Mouse (Mus musculus) limb, embryonic 14.5 days (tissue): ENCODE data around the gene Cracr2b. TPM values are rescaled to one million over a fixed set of nuclear protein-coding genes. Genes with fewer than 3 reads are reported as not detected.

ENCODE experiments used
- ATAC-seq: fragments of 200-750 bp; cut with Nextera tagmentation; 2 replicates; pipeline ENCODE4 v1.8.0; 2017; ENCODE audit warnings: low read depth, moderate number of reproducible peaks, moderate TSS enrichment; ENCODE audit not compliant: low FRiP score
- DNase-seq: peaks from one replicate; pipeline ENCODE4 v3.0.0-alpha.2; 2015; ENCODE audit warnings: low spot score
- H3K27ac ChIP-seq: fragments of 300-500 bp; sonication (generic); replicated peaks from 2 replicates; pipeline ENCODE4 v1.5.1; 2014; ENCODE audit warnings: low read depth, mild to moderate bottlenecking, low read length, moderate library complexity, mixed read lengths
- H3K27me3 ChIP-seq: fragments of 300-500 bp; sonication (generic); 2 replicates; pipeline ENCODE4 v1.6.1; 2014; ENCODE audit warnings: low read length, mixed read lengths; ENCODE audit not compliant: control insufficient read depth, insufficient read depth
- H3K36me3 ChIP-seq: fragments of 300-500 bp; sonication (generic); 2 replicates; pipeline ENCODE4 v1.6.1; 2014; ENCODE audit warnings: mild to moderate bottlenecking, low read length, moderate library complexity, mixed read lengths; ENCODE audit not compliant: control insufficient read depth, insufficient read depth
- H3K4me1 ChIP-seq: fragments of 300-500 bp; sonication (generic); 2 replicates; pipeline ENCODE4 v1.6.1; 2014; ENCODE audit warnings: antibody characterized with exemption, low read length, mixed read lengths; ENCODE audit not compliant: control insufficient read depth, insufficient read depth
- H3K4me2 ChIP-seq: fragments of 300-500 bp; sonication (generic); replicated peaks from 2 replicates; pipeline ENCODE4 v1.6.1; 2014; ENCODE audit warnings: low read depth, mild to moderate bottlenecking, low read length, moderate library complexity; ENCODE audit not compliant: severe bottlenecking
- H3K4me3 ChIP-seq: fragments of 300-500 bp; sonication (generic); replicated peaks from 2 replicates; pipeline ENCODE4 v1.5.1; 2014; ENCODE audit warnings: low read length
- H3K9ac ChIP-seq: fragments of 300-500 bp; sonication (generic); 2 replicates; pipeline ENCODE4 v1.6.1; 2014; ENCODE audit warnings: mild to moderate bottlenecking, low read depth, low read length, moderate library complexity; ENCODE audit not compliant: severe bottlenecking
- H3K9me3 ChIP-seq: fragments of 300-500 bp; sonication (generic); 2 replicates; pipeline ENCODE4 v1.6.1; 2016; ENCODE audit warnings: low read length; ENCODE audit not compliant: control insufficient read depth
- POLR2A ChIP-seq: fragments of 200-500 bp; IDR thresholded peaks from 2 replicates; pipeline ENCODE4 v1.8.0; 2012; ENCODE audit warnings: inconsistent platforms, mild to moderate bottlenecking, moderate library complexity, borderline replicate concordance; ENCODE audit not compliant: insufficient read depth, insufficient read length; ENCODE audit errors: extremely low read depth
- WGBS: fragments of 180-500 bp; shearing (Covaris S2); extraction: QIAGEN DNeasy Blood & Tissue Kit; methylation state at CpG from one replicate; pipeline ENCODE4 v1.1.7; 2014; 5-methylcytosine and 5-hydroxymethylcytosine counted together
- polyA plus RNA-seq, 2 experiments: library from polyadenylated mRNA; depleted of rRNA in 1 of 2; stranded (reverse) in 1 of 2; unstranded in 1 of 2; fragments of >200 nt; fragmentation: Nextera tagmentation in 1 of 2; extraction: Ambion mirVana in 1 of 2; gene quantifications; 2 replicates each; pipeline versions ENCODE4 v1.2.1 to v1.2.3; 2012 to 2014

The Cracr2b gene
- polyA plus RNA-seq, 2 experiments, result 8.3 to 12.1 TPM

DNA sequence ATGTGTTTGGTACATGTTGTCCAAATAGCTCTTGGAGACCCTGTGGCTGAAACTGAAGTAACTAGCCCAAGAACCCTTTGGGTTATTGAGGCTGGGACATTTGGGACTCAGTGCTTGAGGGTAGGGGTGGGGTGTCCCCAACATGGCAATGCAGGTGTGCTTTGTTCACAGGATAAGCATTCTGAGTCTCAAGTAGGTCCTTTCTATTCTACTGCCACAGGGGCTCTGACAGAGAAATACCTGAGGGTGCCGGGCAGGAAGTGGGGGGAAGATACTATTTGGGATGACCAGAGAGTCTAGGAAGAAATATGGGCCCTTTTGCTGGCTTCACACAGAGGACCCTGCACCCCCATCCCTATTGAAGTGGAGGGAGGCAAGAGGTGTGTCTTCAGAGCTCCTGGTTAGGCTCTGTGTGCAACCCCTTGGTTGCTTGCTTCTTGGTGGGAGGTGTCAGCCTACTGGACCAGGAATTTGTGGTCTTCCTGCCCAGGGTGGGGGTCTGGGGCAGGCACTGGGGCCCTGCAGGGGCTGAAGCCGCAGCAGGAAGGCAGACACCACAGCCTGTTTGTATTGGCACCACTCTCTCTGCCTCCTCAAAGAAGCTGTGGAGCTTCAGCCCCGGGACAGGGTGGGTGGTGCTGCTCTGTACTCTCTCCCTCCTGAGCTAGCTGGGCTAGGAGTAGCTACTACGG lies 16.8 kb downstream of the Cracr2b start:
- peak overlapping the region; percentile 92 for H3K27ac ChIP-seq
- H3K4me1 ChIP-seq, result peaks cover 56% of the 10 kb centered on the region
- no peaks in the 10 kb centered on the region for H3K9me3 ChIP-seq
- no peak overlapping the region for H3K9ac ChIP-seq
- H3K4me3 ChIP-seq, result peak overlapping the region; percentile 59; the same call in 1 of the 2 replicates
- peaks cover 2% of the 10 kb centered on the region for H3K36me3 ChIP-seq
- 0 out of 2 replicates have a peak, but pooled peaks cover 4% of the 10 kb centered on the region for H3K27me3 ChIP-seq
- peak overlapping the region; percentile 91 for H3K4me2 ChIP-seq
- ATAC-seq (no peak), DNase-seq (peak; percentile 38)
- no peak for TF ChIP-seq POLR2A
- 62% methylated on average over 4 of the region's 4 CpGs for WGBS

DNA sequence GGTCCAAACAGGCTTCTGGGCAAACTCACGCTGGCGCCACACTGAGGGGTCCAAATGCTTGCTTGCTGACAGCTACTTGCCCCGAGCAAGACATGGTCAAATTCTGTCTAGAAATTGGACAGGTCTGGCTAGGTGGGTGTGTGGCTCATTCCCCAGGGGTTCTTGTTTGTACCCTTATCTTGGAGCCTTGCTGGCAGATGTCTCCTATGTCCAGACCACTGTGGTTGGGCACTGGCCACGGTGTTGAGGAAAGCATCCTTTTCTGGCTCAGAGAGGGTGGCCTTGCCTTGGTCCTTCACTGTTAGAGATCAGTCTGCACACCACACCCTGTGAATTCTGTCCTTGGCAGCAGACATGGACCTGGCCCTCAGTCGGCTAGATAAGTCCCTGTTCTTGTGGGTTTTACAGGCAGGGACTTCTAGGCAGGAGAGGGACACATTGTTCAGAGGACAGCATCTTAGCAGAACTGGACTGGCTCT lies 17.4 kb downstream of the Cracr2b start:
- Histone ChIP-seq H3K9me3 (no peaks in the 10 kb centered on the region), H3K27ac (peak overlapping the region; percentile 92), H3K4me3 (peak overlapping the region; percentile 6; the same call in 1 of the 2 replicates), H3K36me3 (no peaks in the 10 kb centered on the region), H3K27me3 (peaks cover 7% of the 10 kb centered on the region; the same call in 1 of the 2 replicates), H3K4me1 (peaks cover 57% of the 10 kb centered on the region), H3K9ac (no peak overlapping the region), H3K4me2 (peak overlapping the region; percentile 91; the same call in 1 of the 2 replicates)
- WGBS, result 67% methylated on average over 5 of the region's 5 CpGs
- no peak for ATAC-seq
- no peak for TF ChIP-seq POLR2A
- DNase-seq, result no peak

DNA sequence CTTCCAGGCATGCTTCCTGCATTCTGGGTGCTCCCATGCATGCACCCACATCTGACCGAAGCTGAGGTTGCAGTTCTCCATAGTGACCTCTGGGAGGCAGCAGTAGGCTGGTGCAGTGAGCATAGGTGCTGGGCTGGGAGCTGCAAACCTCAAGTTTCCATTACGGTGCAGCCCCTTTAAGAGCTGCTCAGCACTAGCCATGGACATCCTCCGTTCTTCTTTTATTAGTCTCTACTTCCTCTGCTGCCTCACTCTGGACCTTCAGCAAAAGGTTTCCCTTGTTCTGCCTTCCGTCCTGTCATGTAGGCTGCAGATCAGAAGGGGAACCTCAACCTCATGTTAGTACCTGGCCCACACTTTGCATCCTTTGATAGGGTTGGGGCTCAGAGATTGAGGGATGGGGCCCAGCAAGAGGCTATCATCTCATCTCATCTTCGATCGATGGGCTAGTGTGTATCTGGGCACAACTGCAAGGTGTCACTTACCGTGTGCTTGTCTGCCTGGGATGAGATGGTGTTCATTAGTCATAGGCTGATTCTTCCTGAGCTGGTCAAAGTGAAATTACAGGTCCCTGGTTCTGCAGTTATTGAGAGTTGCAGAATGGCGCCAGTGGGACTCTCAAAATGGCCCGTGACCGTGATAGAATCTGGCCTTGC lies 20.1 kb downstream of the Cracr2b start:
- Histone ChIP-seq H3K9ac (no peak overlapping the region), H3K4me3 (peak overlapping the region; percentile 56), H3K27me3 (peaks cover 7% of the 10 kb centered on the region; the same call in 1 of the 2 replicates), H3K27ac (no peak overlapping the region), H3K4me1 (peaks cover 41% of the 10 kb centered on the region), H3K36me3 (no peaks in the 10 kb centered on the region), H3K9me3 (no peaks in the 10 kb centered on the region), H3K4me2 (peak overlapping the region; percentile 96)
- WGBS, result 6% methylated on average over 10 of the region's 10 CpGs
- peak; percentile 74 for DNase-seq
- ATAC-seq, result peak; percentile 51
- no peak for TF ChIP-seq POLR2A

DNA sequence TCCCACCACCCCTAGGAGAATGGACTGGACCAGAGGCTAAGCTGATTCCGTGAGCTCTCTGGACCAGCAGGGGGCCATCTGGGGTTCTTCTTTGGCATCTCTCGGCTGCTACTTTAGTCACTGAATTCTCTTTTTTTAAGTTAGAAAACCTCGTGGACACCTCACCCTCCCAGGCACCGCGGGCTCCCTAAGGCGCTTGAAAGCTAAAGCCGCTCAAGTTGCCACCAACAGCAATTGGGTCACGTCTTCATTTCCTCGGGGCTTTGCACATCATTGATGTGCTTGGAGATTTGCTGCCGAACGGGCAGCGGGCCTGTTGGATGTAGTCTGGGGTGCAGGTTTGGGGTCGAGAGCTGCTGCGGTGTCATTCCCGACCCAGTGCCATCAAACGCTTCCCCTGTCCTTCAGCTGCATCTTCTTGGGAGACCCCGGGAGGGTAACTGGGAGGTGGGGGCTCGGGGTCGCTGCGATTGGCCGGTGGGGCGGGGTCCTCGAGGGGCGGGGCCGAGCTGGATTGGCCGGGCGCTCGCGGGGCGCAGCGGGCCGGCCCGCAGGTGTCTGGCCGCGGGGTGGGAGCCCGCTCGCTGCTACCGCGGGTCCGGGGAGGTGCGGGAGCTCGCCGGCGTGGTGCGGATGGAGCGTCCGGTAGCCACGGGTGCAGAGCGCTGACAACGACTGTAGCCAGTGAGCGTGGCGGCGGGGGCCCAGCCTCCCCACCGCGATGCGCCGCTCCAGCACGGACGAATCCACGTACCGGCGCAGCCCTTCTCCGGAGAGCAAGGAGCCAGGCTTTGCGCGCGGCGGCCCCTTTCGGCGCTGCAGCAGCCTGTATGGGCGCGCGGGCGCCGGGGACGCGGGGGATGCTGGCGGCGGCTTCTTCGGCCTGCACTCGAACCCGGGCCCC lies 20.9 kb downstream of the Cracr2b start:
- TF ChIP-seq POLR2A, result no peak
- H3K9ac ChIP-seq, result peak overlapping the region; percentile 50
- peaks cover 33% of the 10 kb centered on the region for H3K4me1 ChIP-seq
- WGBS, result 1% methylated on average over 47 of the region's 81 CpGs
- H3K27ac ChIP-seq, result no peak overlapping the region
- H3K36me3 ChIP-seq, result no peaks in the 10 kb centered on the region
- H3K4me2 ChIP-seq, result peak overlapping the region; percentile 96
- peak overlapping the region; percentile 56 for H3K4me3 ChIP-seq
- DNase-seq (peak; percentile 57), ATAC-seq (peak; percentile 29; the same call in 1 of the 2 replicates)
- peaks cover 7% of the 10 kb centered on the region; the same call in 1 of the 2 replicates for H3K27me3 ChIP-seq
- no peaks in the 10 kb centered on the region for H3K9me3 ChIP-seq
